Mouse (Mus musculus) limb, embryonic 15.5 days (tissue): ENCODE measurements around the gene Pkn1. TPM values are rescaled to one million over a fixed set of nuclear protein-coding genes. Genes with fewer than 3 reads are reported as not detected.

Source experiments
- ATAC-seq: fragments of 200-750 bp; cut with Nextera tagmentation; 2 replicates; pipeline ENCODE4 v1.8.0; 2017; ENCODE audit warnings: low read depth, moderate TSS enrichment; ENCODE audit not compliant: insufficient number of reproducible peaks, low FRiP score, low TSS enrichment
- H3K27ac ChIP-seq: fragments of 300-500 bp; sonication (generic); 2 replicates; pipeline ENCODE4 v1.5.1; 2015; ENCODE audit warnings: moderate library complexity, mild to moderate bottlenecking, inconsistent platforms
- H3K27me3 ChIP-seq: fragments of 300-500 bp; sonication (generic); 2 replicates; pipeline ENCODE4 v1.6.1; 2015; ENCODE audit warnings: inconsistent platforms
- H3K36me3 ChIP-seq: fragments of 300-500 bp; sonication (generic); 2 replicates; pipeline ENCODE4 v1.6.1; 2015; ENCODE audit warnings: inconsistent platforms
- H3K4me1 ChIP-seq: fragments of 300-500 bp; sonication (generic); 2 replicates; pipeline ENCODE4 v1.6.1; 2015; ENCODE audit warnings: inconsistent platforms
- H3K4me2 ChIP-seq: fragments of 300-500 bp; sonication (generic); 2 replicates; pipeline ENCODE4 v1.6.1; 2015; ENCODE audit warnings: mild to moderate bottlenecking, inconsistent platforms
- H3K4me3 ChIP-seq: fragments of 300-500 bp; sonication (generic); 2 replicates; pipeline ENCODE4 v1.5.1; 2015; ENCODE audit warnings: mild to moderate bottlenecking, inconsistent platforms
- H3K9ac ChIP-seq: fragments of 300-500 bp; sonication (generic); 2 replicates; pipeline ENCODE4 v1.6.1; 2015; ENCODE audit warnings: inconsistent platforms
- H3K9me3 ChIP-seq: fragments of 300-500 bp; sonication (generic); 2 replicates; pipeline ENCODE4 v1.6.1; 2016; ENCODE audit warnings: inconsistent platforms
- WGBS: fragments of 180-500 bp; shearing (Covaris S2); methylation state at CpG from one replicate; pipeline ENCODE4 v1.1.7; 2015; 5-methylcytosine and 5-hydroxymethylcytosine counted together
- polyA plus RNA-seq: library from polyadenylated mRNA; unstranded; fragments of >200 nt; fragmentation: Nextera tagmentation; extraction: Ambion mirVana; gene quantifications from 2 replicates; pipeline ENCODE4 v1.2.1, GENCODE M21; 2015

Gene Pkn1
- polyA plus RNA-seq, 1 experiment from 2014 or later = 20.0 TPM

DNA sequence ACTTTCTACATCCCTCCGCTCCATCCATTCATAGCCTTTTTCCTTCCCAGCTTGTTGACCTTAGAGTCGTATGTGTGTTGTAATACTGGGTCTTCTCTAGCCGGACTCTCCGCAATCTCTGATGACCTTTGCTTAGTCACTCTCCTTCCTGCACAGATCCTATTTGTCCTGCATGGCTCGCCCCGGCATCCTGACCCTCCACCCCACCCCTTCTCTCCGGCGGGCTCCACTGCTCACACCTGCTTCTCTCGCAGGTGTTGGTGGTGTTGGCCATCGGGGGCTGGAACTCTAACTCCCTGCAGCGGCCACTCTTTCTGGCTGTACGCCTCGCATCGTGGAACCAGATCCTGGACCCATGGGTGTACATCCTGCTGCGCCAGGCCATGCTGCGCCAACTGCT is 30.0 kb downstream of the Pkn1 start:
- peaks cover 53% of the 10 kb centered on the region for H3K36me3 ChIP-seq
- peak overlapping the region; percentile 43; the same call in 1 of the 2 replicates for H3K4me3 ChIP-seq
- WGBS = 77% methylated on average over 16 of the region's 16 CpGs
- no peaks in the 10 kb centered on the region for H3K27me3 ChIP-seq
- H3K27ac ChIP-seq = no peak overlapping the region
- H3K4me2 ChIP-seq = peak overlapping the region; percentile 82; the same call in 1 of the 2 replicates
- H3K9ac ChIP-seq = no peak overlapping the region
- no peaks in the 10 kb centered on the region for H3K9me3 ChIP-seq
- peaks cover 48% of the 10 kb centered on the region for H3K4me1 ChIP-seq
- no peak for ATAC-seq

DNA sequence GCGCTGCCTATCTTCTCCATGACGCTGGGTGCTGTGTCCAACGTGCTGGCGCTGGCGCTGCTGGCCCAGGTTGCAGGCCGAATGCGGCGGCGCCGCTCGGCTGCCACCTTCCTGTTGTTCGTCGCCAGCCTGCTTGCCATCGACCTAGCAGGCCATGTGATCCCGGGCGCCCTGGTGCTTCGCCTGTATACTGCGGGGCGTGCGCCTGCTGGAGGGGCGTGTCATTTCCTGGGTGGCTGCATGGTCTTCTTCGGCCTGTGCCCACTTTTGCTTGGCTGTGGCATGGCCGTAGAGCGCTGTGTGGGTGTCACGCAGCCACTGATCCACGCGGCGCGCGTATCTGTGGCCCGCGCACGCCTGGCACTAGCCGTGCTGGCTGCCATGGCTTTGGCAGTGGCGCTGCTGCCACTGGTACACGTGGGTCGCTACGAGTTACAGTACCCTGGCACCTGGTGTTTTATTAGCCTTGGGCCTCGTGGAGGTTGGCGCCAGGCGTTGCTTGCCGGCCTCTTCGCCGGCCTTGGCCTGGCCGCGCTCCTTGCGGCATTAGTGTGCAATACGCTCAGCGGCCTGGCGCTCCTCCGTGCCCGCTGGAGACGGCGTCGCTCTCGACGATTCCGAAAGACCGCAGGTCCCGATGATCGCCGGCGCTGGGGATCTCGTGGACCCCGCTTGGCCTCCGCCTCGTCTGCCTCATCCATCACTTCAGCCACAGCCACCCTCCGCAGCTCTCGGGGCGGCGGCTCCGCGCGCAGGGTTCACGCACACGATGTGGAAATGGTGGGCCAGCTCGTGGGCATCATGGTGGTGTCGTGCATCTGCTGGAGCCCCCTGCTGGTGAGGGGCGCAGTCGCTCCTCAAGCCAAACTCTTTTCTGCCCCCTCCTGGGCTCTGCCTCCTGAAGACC is 30.7 kb downstream of the Pkn1 start:
- Histone ChIP-seq H3K9me3 (no peaks in the 10 kb centered on the region), H3K36me3 (peaks cover 54% of the 10 kb centered on the region), H3K27ac (peak overlapping the region; percentile 54), H3K4me2 (peak overlapping the region; percentile 82), H3K4me3 (peak overlapping the region; percentile 43), H3K27me3 (no peaks in the 10 kb centered on the region), H3K9ac (peak overlapping the region; percentile 31), H3K4me1 (peaks cover 52% of the 10 kb centered on the region)
- ATAC-seq = no peak
- WGBS = 22% methylated on average over 80 of the region's 80 CpGs

DNA sequence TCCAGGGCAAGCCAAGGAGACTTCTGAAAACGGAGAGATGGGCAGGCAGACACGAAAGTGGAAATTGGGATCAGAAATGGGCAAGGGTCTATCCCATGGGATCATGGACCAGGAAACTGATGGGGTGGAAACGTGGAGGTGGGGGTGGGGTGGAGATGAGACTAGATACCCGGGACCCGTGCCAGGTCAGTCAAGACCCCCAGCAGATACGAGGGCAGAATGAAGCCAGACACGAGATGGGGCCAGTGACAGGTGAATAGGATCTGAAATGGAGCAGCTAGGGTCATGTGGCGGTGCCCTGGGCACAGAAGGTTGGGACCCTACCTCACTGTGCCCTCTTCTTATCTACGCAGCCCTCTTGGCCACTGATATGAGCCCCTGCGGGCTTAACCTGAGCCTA is 31.5 kb downstream of the Pkn1 start:
- Histone ChIP-seq H3K4me3 (peak overlapping the region; percentile 43; the same call in 1 of the 2 replicates), H3K4me2 (peak overlapping the region; percentile 82), H3K27ac (no peak overlapping the region; the same call in 1 of the 2 replicates), H3K27me3 (no peaks in the 10 kb centered on the region), H3K9me3 (no peaks in the 10 kb centered on the region), H3K4me1 (peaks cover 57% of the 10 kb centered on the region), H3K36me3 (peaks cover 53% of the 10 kb centered on the region), H3K9ac (no peak overlapping the region)
- no peak for ATAC-seq
- WGBS = 82% methylated on average over 10 of the region's 10 CpGs

DNA sequence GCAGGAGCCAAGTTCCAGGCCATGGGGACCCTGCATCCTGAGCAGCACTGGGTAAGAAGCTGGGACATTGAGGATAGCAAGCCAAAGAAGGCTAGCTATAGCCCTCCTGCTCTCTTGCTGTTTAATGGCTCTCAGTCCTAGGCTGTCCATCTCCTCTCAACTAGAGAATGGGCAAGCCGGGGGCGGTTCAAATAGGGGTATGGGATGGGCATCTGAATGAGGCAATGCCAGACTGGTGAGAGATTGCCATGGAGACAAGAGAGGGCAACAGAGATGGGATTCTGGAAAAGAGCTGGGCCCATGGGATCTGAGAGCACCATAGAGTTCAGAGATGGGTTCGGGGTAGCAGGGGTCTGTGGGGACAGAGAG is 32.1 kb downstream of the Pkn1 start:
- no peak overlapping the region for H3K9ac ChIP-seq
- peaks cover 46% of the 10 kb centered on the region for H3K36me3 ChIP-seq
- WGBS = 94% methylated on average over 3 of the region's 3 CpGs
- 0 out of 2 replicates have a peak overlapping the region, but pooled peaks have one; percentile 6 for H3K4me3 ChIP-seq
- H3K4me1 ChIP-seq = peaks cover 64% of the 10 kb centered on the region
- peak overlapping the region; percentile 77 for H3K27ac ChIP-seq
- peak overlapping the region; percentile 24 for H3K4me2 ChIP-seq
- H3K9me3 ChIP-seq = no peaks in the 10 kb centered on the region
- no peak for ATAC-seq
- no peaks in the 10 kb centered on the region for H3K27me3 ChIP-seq

DNA sequence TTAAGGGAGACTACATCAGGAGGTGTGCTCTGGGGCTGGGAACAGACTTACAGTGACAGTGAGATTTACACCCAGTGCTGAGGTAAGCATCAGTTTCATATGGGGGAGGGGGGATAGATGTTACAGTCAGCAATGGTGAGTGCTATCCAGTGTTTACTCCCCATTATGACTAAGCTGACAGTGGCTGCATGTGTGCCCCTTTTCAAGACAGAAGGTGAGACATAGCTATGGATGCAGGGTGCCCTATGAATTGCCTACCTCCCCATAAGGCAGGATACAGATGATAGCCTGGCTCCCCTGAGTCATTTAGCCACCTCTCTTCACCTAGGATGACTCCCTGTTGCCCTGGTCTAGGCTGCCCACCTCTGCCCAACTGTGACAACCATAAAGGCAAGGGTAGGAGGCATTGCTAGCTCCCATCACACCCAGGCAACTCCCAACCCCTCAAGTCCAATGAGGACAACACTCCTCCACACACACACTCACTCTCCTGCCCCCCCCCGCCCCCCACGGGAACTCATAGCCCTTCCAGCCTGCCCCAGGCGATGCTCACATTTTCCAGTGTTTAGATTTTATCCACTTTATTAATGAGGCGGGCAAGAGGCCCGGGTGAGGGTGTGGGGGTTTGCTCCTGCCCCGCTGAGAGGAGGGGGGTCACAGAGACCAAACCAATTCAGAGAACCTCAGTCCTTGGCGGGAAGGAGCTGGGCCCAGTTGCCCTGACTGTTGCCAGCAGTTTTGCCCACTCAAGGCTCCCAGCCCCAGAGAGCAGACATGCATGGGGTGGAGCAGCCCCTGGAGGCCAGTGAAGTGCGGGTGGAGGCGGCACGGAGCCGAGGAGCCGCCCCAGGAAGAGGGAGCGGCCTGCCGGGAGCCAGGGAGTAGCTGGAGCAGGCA is 32.8 kb downstream of the Pkn1 start, which contains the start of gene Ptger1:
TSS of gene Ptger1 (plus strand) at position 710 of the 897 bp plus-strand sequence.
- H3K4me3 ChIP-seq = peak within 1 kb of the TSS; percentile 6; the same call in 1 of the 2 replicates
- WGBS = 14% methylated on average over 14 of the region's 14 CpGs
- peak within 1 kb of the TSS; percentile 77 for H3K27ac ChIP-seq
- peak; percentile 41; the same call in 1 of the 2 replicates for ATAC-seq
- H3K4me1 ChIP-seq = peaks cover 70% of the 10 kb centered on the region
- H3K4me2 ChIP-seq = peak within 1 kb of the TSS; percentile 82
- H3K9me3 ChIP-seq = no peaks in the 10 kb centered on the region
- peaks cover 40% of the 10 kb centered on the region for H3K36me3 ChIP-seq
- H3K27me3 ChIP-seq = no peaks in the 10 kb centered on the region
- H3K9ac ChIP-seq = no peak within 1 kb of the TSS

DNA sequence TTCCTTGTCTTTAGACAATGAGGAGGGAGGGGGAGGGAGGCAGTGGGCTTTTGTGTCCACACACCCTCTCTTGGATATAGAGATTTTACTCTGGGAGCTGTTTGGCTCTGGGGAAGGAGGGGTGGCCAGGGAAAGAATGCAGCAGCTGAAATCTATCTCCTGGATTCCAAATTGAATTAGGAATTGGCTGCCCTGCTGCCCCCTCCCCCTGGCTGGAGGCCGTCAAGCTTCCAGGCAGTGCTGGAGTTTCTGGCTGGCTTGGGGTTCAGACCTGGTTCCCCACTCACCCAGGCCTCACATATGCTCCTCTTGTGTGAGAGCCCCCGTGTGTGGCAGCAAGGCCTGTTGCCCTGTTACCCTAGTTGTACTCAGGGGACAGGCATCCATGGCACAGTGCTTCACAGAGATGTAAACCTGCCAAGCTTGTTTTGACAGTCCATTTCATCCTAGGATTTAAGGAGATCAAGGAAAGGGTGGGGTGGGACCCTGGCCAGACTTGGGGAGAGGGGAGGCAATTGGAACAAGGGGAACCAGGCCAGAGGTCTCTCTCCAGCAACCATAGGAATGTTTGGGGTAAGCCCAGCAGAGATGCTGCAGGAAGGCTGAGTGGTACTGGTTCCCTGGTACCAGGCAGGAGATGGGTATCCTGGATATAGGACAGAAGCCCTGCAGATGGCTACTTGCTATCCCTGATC is 33.9 kb downstream of the Pkn1 start:
- Histone ChIP-seq H3K9ac (no peak overlapping the region), H3K27ac (peak overlapping the region; percentile 77), H3K4me3 (no peak overlapping the region), H3K27me3 (no peaks in the 10 kb centered on the region), H3K9me3 (no peaks in the 10 kb centered on the region), H3K4me2 (no peak overlapping the region), H3K4me1 (peaks cover 82% of the 10 kb centered on the region), H3K36me3 (peaks cover 28% of the 10 kb centered on the region; the same call in 1 of the 2 replicates)
- 12% methylated on average over 2 of the region's 2 CpGs for WGBS
- no peak for ATAC-seq

DNA sequence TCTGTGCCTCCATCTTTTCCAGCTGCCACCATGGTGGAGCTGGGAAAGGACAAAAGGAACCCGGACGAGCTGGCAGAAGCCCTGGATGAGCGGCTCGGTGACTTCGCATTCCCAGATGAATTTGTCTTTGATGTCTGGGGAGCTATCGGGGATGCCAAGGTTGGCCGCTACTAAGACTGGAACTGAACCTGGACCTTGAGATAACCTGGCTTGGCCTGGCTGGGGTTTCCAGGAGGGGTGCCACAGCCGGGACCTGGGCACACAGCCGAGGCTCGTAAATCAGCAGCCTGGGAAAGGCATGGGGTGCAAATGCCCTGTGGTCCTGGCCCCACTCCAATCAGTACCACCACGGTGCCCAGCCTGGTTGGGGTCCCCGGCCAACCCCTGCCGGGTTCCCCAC is 34.9 kb downstream of the Pkn1 start:
- no peak overlapping the region for H3K9ac ChIP-seq
- 87% methylated on average over 13 of the region's 13 CpGs for WGBS
- H3K4me2 ChIP-seq = no peak overlapping the region
- H3K4me1 ChIP-seq = peaks cover 87% of the 10 kb centered on the region
- no peaks in the 10 kb centered on the region for H3K9me3 ChIP-seq
- H3K27me3 ChIP-seq = no peaks in the 10 kb centered on the region
- ATAC-seq = no peak
- H3K4me3 ChIP-seq = no peak overlapping the region
- H3K27ac ChIP-seq = no peak overlapping the region
- peaks cover 19% of the 10 kb centered on the region; the same call in 1 of the 2 replicates for H3K36me3 ChIP-seq

DNA sequence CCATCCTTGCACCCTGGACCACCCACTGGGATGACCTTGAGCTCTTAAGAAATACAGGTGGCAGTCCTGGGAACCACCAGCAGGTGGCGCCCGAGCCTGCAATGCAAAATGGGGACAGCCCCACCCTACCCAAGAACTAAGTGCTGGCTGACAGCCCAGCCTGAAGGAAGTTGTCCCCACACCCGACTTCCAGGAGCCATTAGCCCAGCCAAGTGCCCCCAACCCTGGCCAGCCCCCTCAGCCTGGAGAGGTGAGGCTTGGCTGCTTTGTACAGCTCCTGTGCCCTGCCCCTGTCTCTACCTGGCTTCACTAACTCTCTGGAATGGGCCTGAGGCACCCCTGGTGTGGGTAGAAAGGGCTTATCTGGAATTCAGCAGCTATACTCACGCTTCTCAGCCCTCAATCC is 36.6 kb downstream of the Pkn1 start:
- Histone ChIP-seq H3K27ac (peak overlapping the region; percentile 72), H3K4me1 (peaks cover 72% of the 10 kb centered on the region), H3K4me2 (peak overlapping the region; percentile 10; the same call in 1 of the 2 replicates), H3K36me3 (peaks cover 22% of the 10 kb centered on the region; the same call in 1 of the 2 replicates), H3K9me3 (no peaks in the 10 kb centered on the region), H3K9ac (no peak overlapping the region), H3K27me3 (no peaks in the 10 kb centered on the region), H3K4me3 (no peak overlapping the region)
- ATAC-seq = no peak
- 8% methylated on average over 4 of the region's 4 CpGs for WGBS

DNA sequence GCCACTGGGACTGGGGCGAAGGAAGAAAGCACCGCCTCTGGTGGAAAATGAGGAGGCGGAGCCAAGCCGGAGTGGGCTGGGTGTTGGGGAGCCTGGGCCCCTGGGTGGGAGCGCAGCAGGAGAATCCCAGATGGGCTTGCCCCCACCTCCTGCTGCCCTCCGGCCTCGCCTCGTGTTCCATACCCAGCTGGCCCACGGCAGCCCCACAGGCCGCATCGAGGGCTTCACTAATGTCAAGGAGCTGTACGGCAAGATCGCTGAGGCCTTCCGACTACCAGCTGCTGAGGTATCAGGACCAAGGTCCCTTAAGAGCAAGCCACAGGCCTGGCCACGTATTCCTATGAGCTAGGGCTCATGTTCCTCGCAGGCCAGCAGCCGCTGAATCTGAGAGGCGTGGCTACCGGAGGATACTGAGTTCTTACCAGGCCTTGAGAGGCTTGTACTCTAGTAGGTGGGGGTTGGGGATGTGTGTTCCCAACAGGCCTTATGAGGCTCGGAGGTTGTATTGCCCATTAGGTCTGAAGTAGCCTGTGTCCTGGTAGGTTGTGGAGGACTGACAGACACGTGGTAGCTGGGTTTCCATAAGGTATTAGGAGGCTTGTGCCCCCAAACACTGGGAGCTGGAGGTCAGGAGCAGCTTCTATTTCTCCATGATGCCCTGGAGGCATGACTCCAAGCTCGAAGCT is 37.8 kb downstream of the Pkn1 start:
- Histone ChIP-seq H3K4me1 (peaks cover 60% of the 10 kb centered on the region), H3K9ac (no peak overlapping the region)
- WGBS = 9% methylated on average over 22 of the region's 22 CpGs

DNA sequence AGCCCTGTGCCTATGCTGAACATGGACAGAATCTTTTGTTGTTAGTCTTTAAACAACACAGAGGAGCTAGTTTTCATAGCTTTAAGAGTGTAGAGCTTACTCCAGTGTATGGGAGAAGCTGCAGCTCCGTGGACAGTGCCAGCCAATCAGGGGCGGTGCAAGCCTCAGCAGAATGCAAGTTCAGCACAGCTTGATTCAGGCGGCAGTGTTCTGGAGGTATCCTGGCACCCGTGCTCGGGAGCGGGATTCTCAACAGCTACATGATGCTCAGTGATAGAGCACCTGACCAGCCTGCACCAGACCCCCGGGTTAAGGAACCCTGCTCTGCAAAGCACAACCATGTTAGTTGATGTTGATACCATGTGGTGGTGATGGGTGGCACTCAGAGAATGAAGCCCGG is 38.4 kb downstream of the Pkn1 start:
- H3K4me3 ChIP-seq = peak overlapping the region; percentile 22; the same call in 1 of the 2 replicates
- peaks cover 54% of the 10 kb centered on the region for H3K4me1 ChIP-seq
- 8% methylated on average over 8 of the region's 8 CpGs for WGBS
- H3K9me3 ChIP-seq = no peaks in the 10 kb centered on the region
- no peak overlapping the region for H3K9ac ChIP-seq
- H3K27me3 ChIP-seq = no peaks in the 10 kb centered on the region
- peak overlapping the region; percentile 67 for H3K27ac ChIP-seq
- peak overlapping the region; percentile 36 for H3K4me2 ChIP-seq
- peaks cover 30% of the 10 kb centered on the region; the same call in 1 of the 2 replicates for H3K36me3 ChIP-seq
- no peak for ATAC-seq

More for the DNA sequence above, 37.8 kb downstream of the Pkn1 start:
- H3K4me2 ChIP-seq = peak overlapping the region; percentile 36
- no peaks in the 10 kb centered on the region for H3K27me3 ChIP-seq
- H3K27ac ChIP-seq = peak overlapping the region; percentile 67
- ATAC-seq = no peak
- H3K9me3 ChIP-seq = no peaks in the 10 kb centered on the region
- peaks cover 26% of the 10 kb centered on the region; the same call in 1 of the 2 replicates for H3K36me3 ChIP-seq
- H3K4me3 ChIP-seq = peak overlapping the region; percentile 22
